Mouse (Mus musculus) midbrain, embryonic 13.5 days (tissue): ENCODE measurements around the gene Lsm10. TPM values are rescaled to one million over a fixed set of nuclear protein-coding genes. Genes with fewer than 3 reads are reported as not detected.
A peak's percentile ranks its signal among the peaks of the same experiment; 100 is the strongest.
"Not testable (repeated sequence)": the region's sequence is repeated elsewhere in the genome, so short reads cannot be mapped to it uniquely, and the experiment has no call there.

Source experiments
- ATAC-seq: fragments of 200-750 bp; cut with Nextera tagmentation; 2 replicates; pipeline ENCODE4 v1.8.0; 2017; ENCODE audit warnings: mild to moderate bottlenecking, moderate TSS enrichment, moderate library complexity
- H3K27ac ChIP-seq: fragments of 300-500 bp; sonication (generic); 2 replicates; pipeline ENCODE4 v1.5.1; 2015; ENCODE audit warnings: inconsistent platforms, mild to moderate bottlenecking, moderate library complexity
- H3K27me3 ChIP-seq: fragments of 300-500 bp; sonication (generic); 2 replicates; pipeline ENCODE4 v1.6.1; 2015; ENCODE audit warnings: mild to moderate bottlenecking, inconsistent platforms
- H3K36me3 ChIP-seq: fragments of 300-500 bp; sonication (generic); 2 replicates; pipeline ENCODE4 v1.6.1; 2015; ENCODE audit warnings: mild to moderate bottlenecking, inconsistent platforms
- H3K4me1 ChIP-seq: fragments of 300-500 bp; sonication (generic); replicated peaks from 2 replicates; pipeline ENCODE4 v1.6.1; 2015; ENCODE audit warnings: inconsistent platforms
- H3K4me2 ChIP-seq: fragments of 300-500 bp; sonication (generic); replicated peaks from 2 replicates; pipeline ENCODE4 v1.6.1; 2015; ENCODE audit warnings: moderate library complexity, mild to moderate bottlenecking, inconsistent platforms
- H3K4me3 ChIP-seq: fragments of 300-500 bp; sonication (generic); replicated peaks from 2 replicates; pipeline ENCODE4 v1.5.1; 2015; ENCODE audit warnings: mild to moderate bottlenecking, inconsistent platforms
- H3K9ac ChIP-seq: fragments of 300-500 bp; sonication (generic); replicated peaks from 2 replicates; pipeline ENCODE4 v1.6.1; 2015; ENCODE audit warnings: mild to moderate bottlenecking, inconsistent platforms
- H3K9me3 ChIP-seq: fragments of 300-500 bp; sonication (generic); 2 replicates; pipeline ENCODE4 v1.6.1; 2016; ENCODE audit warnings: mild to moderate bottlenecking, inconsistent platforms
- WGBS: fragments of 180-500 bp; shearing (Covaris S2); methylation state at CpG from one replicate; pipeline ENCODE4 v1.1.7; 2015; 5-methylcytosine and 5-hydroxymethylcytosine counted together
- polyA plus RNA-seq: library from polyadenylated mRNA; unstranded; fragments of >200 nt; fragmentation: Nextera tagmentation; extraction: Ambion mirVana; gene quantifications from 2 replicates; pipeline ENCODE4 v1.2.1, GENCODE M21; 2015

Gene Lsm10
- polyA plus RNA-seq, 1 experiment from 2014 or later: 45.9 TPM

DNA sequence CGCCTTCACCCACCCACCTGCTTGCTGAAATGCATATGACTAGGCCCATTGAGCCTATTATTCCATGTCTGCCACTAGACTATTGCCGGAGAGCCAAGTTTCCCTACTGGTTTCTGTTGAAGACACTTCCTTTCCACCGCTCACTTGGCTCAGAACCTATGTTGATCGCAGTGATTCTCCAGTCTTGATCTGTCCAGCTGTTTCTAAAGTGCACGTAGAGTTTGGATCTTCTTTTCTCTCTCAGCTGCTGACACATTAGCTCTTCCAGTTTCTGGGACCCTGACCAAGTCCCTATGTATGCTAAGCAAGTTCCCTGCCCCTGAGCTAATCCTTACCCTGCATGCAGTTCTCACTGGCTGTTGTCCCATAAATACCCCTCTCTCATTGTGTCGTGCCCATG lies 18.6 kb upstream of the Lsm10 start:
- H3K4me3 ChIP-seq: no peak overlapping the region
- WGBS: 83% methylated on average over 6 of the region's 6 CpGs
- no peaks in the 10 kb centered on the region for H3K27me3 ChIP-seq
- no peaks in the 10 kb centered on the region for H3K9me3 ChIP-seq
- H3K4me2 ChIP-seq: no peak overlapping the region
- peaks cover 51% of the 10 kb centered on the region for H3K36me3 ChIP-seq
- no peaks in the 10 kb centered on the region for H3K4me1 ChIP-seq
- H3K27ac ChIP-seq: no peak overlapping the region
- H3K9ac ChIP-seq: no peak overlapping the region
- ATAC-seq: no peak

DNA sequence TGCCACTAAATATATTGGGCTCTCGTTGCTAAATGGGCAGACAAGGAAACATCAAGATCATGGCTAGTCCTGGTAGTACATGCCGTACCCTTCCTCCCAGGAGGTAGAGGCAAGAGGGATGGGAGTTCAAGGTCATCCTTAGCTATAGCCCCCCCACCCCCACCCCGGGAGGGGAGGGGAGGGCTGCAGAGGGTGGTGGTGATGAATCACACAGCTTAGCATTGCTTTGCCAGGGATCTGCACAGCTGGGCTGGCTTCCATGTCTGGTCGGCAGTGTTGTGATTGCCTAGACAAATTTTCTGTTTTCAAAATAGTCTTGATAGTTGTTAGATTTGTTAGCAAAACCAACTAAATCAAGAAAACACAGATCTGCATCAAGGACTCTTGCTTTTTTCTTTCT lies 17.2 kb upstream of the Lsm10 start:
- no peaks in the 10 kb centered on the region for H3K9me3 ChIP-seq
- H3K4me2 ChIP-seq: no peak overlapping the region
- H3K4me1 ChIP-seq: no peaks in the 10 kb centered on the region
- H3K27ac ChIP-seq: no peak overlapping the region
- no peak for ATAC-seq
- H3K27me3 ChIP-seq: no peaks in the 10 kb centered on the region
- H3K9ac ChIP-seq: no peak overlapping the region
- WGBS: 88% methylated on average over 4 of the region's 4 CpGs
- H3K36me3 ChIP-seq: peaks cover 59% of the 10 kb centered on the region
- H3K4me3 ChIP-seq: no peak overlapping the region

DNA sequence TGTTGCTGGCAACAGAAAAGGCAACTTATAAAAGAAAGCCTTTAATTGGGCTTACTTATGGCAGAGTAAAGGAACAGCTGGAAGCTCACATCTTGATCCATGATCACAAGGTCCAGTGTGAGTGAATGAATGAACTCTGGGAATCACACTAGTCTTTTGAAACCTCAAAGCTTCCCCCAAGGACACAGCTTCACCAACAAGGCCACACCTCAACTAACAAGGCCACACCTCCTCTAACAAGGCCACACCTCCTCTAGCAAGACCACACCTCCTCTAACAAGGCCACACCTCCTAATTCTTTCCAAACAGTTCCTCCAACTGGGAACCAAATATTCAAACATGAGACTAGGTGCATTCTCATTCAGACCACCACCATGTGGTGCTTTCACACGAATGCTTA lies 14.8 kb upstream of the Lsm10 start:
- Histone ChIP-seq H3K9ac (no peak overlapping the region), H3K4me3 (no peak overlapping the region), H3K4me1 (no peaks in the 10 kb centered on the region), H3K9me3 (no peaks in the 10 kb centered on the region), H3K36me3 (peaks cover 39% of the 10 kb centered on the region), H3K27me3 (no peaks in the 10 kb centered on the region), H3K4me2 (no peak overlapping the region), H3K27ac (no peak overlapping the region)
- WGBS: 83% methylated on average over 1 of the region's 1 CpGs
- no peak for ATAC-seq

DNA sequence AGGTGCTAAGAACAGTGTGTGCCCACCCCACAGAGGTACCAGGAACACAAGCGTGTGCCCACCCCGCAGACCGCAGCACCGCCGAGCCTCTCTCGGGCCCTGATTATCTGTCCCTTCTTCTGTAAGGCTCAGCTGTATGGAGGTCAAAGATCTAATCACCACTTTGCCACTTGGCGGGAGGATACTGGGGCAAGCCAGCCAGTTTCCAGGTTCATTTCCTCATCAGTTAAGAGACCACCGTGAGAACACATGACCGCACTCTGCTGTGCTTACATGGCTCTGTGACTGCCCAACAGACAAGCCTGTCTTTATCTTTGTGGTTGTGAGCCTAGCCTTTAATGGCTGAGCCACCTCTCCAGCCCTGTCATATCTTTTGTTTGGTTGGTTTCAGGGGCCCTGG lies 13.4 kb upstream of the Lsm10 start:
- no peak for ATAC-seq
- H3K9ac ChIP-seq: no peak overlapping the region
- H3K4me2 ChIP-seq: no peak overlapping the region
- H3K36me3 ChIP-seq: peaks cover 35% of the 10 kb centered on the region
- H3K27me3 ChIP-seq: no peaks in the 10 kb centered on the region
- no peaks in the 10 kb centered on the region for H3K9me3 ChIP-seq
- 94% methylated on average over 9 of the region's 9 CpGs for WGBS
- H3K4me3 ChIP-seq: no peak overlapping the region
- H3K27ac ChIP-seq: no peak overlapping the region
- no peaks in the 10 kb centered on the region for H3K4me1 ChIP-seq

DNA sequence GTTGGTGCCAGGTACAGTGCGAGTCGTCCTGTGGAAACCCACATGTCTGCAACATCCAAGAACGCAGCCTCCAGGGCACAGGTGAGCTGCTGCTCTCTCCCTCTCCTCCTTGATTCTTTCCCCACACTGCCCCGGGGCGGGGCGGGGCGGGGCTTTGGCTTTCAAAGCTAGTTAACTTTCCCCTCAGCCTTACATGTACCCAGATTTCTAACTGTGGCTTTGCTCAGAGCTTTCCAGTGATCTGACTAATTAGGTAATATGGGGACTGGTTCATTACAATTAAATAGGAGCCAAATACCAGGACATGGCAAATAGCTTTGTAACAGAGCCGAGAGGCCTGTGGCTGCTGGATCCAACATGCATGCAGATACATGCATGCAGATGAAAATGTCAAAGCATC lies 12.0 kb upstream of the Lsm10 start:
- WGBS: 74% methylated on average over 8 of the region's 8 CpGs
- no peak for ATAC-seq
- Histone ChIP-seq H3K9ac (no peak overlapping the region), H3K36me3 (peaks cover 46% of the 10 kb centered on the region), H3K4me1 (no peaks in the 10 kb centered on the region), H3K9me3 (no peaks in the 10 kb centered on the region), H3K4me3 (no peak overlapping the region), H3K27ac (no peak overlapping the region), H3K4me2 (no peak overlapping the region), H3K27me3 (no peaks in the 10 kb centered on the region)

DNA sequence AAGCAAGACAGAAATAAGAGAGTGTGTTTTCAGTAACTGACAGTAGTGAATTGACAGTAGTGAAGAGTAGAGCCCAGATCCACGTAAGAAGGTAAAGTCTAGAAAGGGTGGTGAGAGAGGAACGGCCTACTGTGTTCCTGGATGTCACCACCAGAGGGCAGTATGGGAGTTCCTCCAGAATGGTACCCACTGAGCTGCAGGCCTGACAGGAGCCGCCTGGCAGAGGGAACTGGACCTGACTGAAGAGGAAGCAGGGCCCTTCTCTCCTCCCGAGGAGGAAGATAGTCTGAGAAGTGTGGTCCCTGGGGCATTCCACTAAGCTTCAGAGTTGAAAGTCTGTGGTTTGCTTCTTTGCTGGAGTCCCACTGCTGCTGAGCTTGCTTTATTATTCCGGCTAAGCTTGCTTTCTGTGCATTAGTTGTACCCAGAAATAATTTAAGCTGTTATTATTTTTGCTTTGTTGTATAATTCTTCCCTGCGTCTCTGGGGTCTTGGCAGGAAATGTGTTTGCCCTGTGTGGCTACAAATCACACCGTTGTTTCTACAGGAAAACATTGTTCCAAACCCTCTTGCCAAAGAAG lies 10.3 kb upstream of the Lsm10 start:
- Histone ChIP-seq H3K36me3 (peaks cover 43% of the 10 kb centered on the region), H3K4me1 (no peaks in the 10 kb centered on the region), H3K9ac (no peak overlapping the region), H3K4me2 (no peak overlapping the region), H3K4me3 (no peak overlapping the region), H3K27me3 (no peaks in the 10 kb centered on the region), H3K9me3 (no peaks in the 10 kb centered on the region), H3K27ac (no peak overlapping the region)
- ATAC-seq: peak; percentile 84
- WGBS: 34% methylated on average over 7 of the region's 7 CpGs

DNA sequence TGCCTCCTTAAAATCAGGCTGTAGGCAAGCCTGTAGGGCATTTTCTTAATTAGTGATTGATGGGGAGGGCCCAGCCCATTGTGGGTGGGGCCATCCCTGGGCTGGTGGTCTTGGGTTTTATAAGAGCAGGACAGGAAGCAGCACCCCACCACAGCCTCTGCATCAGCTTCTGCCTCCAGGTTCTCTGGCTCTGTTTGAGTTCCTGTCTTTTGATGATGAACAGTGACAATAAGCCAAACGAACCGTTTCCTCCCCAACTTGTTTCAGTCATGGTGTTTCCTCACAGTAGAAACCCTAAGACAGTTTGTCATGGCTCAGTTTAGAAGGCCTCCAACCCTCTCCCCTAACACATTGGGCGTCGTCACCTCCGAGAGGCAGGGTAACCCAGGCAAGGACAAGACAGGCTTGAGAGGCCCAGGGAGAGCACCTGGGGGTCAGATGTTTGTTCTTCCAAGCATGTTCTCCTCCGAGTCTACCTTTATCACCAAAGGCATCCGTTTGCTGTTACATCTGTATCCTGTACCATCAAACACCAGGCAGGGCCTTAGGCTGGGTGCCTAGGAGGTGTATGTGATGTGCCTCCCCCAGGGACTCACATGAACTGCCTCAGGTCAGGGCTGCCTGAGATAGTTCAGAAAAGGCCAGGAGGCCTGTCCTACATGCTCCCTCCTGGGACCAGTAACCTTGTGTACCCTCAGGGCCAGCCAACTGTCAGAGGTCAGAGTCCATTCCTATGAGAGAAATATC lies 6.1 kb upstream of the Lsm10 start:
- no peak overlapping the region for H3K9ac ChIP-seq
- no peaks in the 10 kb centered on the region for H3K27me3 ChIP-seq
- peaks cover 16% of the 10 kb centered on the region for H3K36me3 ChIP-seq
- H3K27ac ChIP-seq: no peak overlapping the region
- H3K4me3 ChIP-seq: no peak overlapping the region
- no peaks in the 10 kb centered on the region for H3K4me1 ChIP-seq
- no peak for ATAC-seq
- 83% methylated on average over 7 of the region's 7 CpGs for WGBS
- no peaks in the 10 kb centered on the region for H3K9me3 ChIP-seq
- no peak overlapping the region for H3K4me2 ChIP-seq

DNA sequence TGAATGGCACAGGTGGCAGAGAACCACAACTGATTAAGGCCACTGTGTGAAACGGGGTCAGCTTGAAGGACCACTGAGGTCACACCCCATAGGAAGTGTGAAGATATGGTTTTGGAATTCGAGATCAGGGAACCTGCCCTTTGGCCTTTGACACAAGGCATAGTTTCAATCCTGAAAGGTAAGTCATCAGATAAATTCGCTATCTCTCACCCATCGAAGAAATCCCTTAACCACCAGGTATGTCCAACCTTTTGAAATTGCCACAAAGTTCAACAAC lies 5.6 kb upstream of the Lsm10 start:
- 84% methylated on average over 4 of the region's 4 CpGs for WGBS
- H3K9ac ChIP-seq: no peak overlapping the region
- ATAC-seq: no peak
- no peak overlapping the region for H3K4me2 ChIP-seq
- no peaks in the 10 kb centered on the region for H3K27me3 ChIP-seq
- H3K27ac ChIP-seq: no peak overlapping the region
- no peak overlapping the region for H3K4me3 ChIP-seq
- H3K9me3 ChIP-seq: no peaks in the 10 kb centered on the region
- no peaks in the 10 kb centered on the region for H3K4me1 ChIP-seq
- peaks cover 16% of the 10 kb centered on the region for H3K36me3 ChIP-seq

DNA sequence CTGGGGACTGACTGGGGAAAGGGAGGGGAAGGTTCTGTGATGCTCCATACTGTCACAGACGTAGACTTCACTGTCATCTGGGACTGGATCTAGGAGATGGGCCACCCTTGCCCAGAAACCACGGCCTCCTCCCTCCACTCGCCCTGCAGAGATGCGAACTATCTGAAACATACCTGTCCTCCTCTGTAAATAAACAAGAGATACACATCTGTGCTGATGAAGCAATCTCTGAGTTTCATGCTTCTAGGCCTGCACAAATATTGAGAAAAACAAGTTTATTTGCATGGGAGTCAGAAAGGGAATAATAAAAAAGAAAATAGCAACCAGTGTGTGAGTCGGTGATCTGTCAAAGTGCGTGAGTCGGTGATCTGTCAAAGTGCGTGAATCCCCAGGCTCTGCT lies 4.5 kb upstream of the Lsm10 start:
- Histone ChIP-seq H3K27me3 (no peaks in the 10 kb centered on the region), H3K27ac (no peak overlapping the region), H3K36me3 (peaks cover 16% of the 10 kb centered on the region), H3K4me2 (no peak overlapping the region), H3K4me1 (peaks cover 1% of the 10 kb centered on the region; the same call in 1 of the 2 replicates), H3K9ac (no peak overlapping the region), H3K9me3 (no peaks in the 10 kb centered on the region), H3K4me3 (no peak overlapping the region)
- no peak for ATAC-seq
- 84% methylated on average over 8 of the region's 8 CpGs for WGBS

DNA sequence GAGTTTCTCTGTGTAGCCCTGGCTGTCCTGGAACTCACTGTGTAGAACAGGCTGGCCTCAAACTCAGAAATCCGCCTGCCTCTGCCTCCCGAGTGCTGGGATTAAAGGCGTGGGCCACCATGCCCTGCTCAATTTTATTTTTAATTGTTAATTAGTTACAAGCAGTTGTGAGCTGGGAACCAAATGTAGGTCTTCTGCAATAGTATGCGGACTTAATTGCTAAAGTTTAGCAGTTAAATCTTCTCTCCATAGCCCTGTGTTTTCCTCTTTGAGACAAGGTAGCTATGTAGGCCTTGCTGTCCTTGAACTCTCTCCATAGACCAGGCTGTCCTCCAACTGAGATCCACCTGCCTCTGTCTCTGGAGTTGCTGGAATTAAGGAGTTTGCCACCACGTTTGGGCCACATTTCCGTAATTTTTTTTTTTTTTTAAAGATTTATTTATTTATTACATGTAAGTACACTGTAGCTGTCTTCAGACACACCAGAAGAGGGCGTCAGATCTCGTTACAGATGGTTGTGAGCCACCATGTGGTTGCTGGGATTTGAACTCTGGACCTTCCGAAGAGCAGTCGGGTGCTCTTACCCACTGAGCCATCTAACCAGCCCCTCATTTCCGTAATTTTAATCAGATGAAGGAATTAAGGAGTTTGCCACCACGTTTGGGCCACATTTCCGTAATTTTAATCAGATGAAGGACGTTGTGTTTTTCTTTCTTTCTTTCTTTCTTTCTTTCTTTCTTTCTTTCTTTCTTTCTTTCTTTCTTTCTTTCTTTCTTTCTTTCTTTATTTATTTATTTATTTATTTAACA lies 597 bp upstream of the Lsm10 start:
- not testable (repeated sequence) for H3K4me3 ChIP-seq
- H3K4me2 ChIP-seq: peak overlapping the region; percentile 57; the same call in 1 of the 2 replicates
- peak; percentile 22; the same call in 1 of the 2 replicates for ATAC-seq

DNA sequence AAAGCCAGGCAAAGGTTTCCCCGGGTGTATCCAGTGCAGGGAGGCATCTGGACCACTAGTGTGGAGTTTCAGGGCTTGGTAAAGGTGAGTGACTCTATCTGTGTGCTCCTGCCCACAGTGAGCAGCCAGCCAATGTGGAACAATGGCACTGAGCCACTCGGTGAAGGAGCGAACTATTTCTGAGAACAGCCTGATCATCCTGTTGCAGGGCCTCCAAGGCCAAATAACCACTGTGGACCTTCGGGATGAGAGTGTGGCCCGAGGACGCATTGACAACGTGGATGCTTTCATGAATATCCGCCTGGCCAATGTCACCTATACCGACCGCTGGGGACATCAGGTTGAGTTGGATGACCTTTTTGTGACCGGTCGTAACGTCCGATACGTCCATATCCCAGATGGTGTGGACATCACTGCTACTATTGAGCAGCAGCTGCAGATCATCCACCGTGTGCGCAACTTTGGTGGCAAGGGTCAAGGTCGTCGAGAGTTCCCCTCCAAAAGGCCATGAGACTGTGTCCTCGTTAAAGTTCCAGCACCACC lies 1.4 kb downstream of the Lsm10 start:
- WGBS: 96% methylated on average over 20 of the region's 20 CpGs
- peaks cover 9% of the 10 kb centered on the region; the same call in 1 of the 2 replicates for H3K36me3 ChIP-seq

More for the DNA sequence above, 597 bp upstream of the Lsm10 start:
- not testable (repeated sequence) for H3K9ac ChIP-seq, H3K9me3 ChIP-seq, H3K36me3 ChIP-seq, H3K27me3 ChIP-seq
- WGBS: 58% methylated on average over 14 of the region's 14 CpGs
- Histone ChIP-seq H3K27ac (peak overlapping the region; percentile 78; the same call in 1 of the 2 replicates), H3K4me1 (peaks cover 20% of the 10 kb centered on the region; the same call in 1 of the 2 replicates)

DNA sequence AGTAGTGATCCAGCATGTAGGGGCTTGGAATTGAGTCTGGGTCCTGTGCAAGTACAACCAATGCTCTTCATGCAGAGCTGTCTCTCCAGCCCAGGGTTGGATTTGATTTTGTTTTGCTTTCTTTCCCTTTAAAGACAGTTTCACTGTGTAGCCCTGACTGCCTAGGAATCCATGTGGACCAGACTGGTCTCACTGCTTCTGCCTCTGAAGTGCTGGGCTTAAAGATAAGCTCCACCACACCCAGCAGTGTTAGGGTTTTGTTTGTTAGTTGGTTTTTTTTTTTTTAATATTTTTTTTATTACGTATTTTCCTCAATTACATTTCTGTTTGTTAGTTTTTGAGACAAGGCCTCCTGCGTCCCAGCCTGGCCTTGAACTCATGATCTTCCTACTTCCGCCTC lies 2.9 kb downstream of the Lsm10 start:
- peaks cover 9% of the 10 kb centered on the region; the same call in 1 of the 2 replicates for H3K36me3 ChIP-seq
- 94% methylated on average over 3 of the region's 3 CpGs for WGBS
- no peaks in the 10 kb centered on the region for H3K9me3 ChIP-seq
- peaks cover 34% of the 10 kb centered on the region for H3K4me1 ChIP-seq
- no peak for ATAC-seq
- no peak overlapping the region for H3K4me3 ChIP-seq
- H3K9ac ChIP-seq: no peak overlapping the region
- H3K4me2 ChIP-seq: no peak overlapping the region
- no peaks in the 10 kb centered on the region for H3K27me3 ChIP-seq
- H3K27ac ChIP-seq: no peak overlapping the region

More for the DNA sequence above, 1.4 kb downstream of the Lsm10 start:
- no peaks in the 10 kb centered on the region for H3K9me3 ChIP-seq
- peaks cover 27% of the 10 kb centered on the region for H3K4me1 ChIP-seq
- H3K27ac ChIP-seq: no peak overlapping the region
- no peak overlapping the region for H3K4me3 ChIP-seq
- no peak overlapping the region for H3K4me2 ChIP-seq
- no peaks in the 10 kb centered on the region for H3K27me3 ChIP-seq
- no peak for ATAC-seq
- H3K9ac ChIP-seq: no peak overlapping the region
